Mouse (Mus musculus): ENCODE results near the gene Naglu.

DNA sequence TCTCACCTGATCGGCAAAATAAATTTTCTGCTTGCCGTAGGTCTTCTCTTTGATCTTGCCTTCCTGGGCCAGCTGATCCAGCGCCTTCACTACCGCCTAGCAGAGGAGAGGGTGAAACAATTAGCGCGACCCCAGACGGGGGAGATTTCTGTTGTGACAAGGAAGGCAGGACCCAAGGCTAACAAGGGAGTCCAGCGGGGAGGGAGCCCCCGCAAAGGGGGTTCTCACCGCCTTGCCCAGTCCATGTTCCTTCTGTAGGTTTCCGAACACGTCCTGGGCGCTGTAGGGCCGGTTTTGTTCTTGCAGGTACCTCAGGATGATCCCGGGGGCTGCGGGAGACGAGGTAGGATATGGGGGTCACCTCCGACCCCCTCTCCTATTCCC lies 25.1 kb downstream of the Naglu start:
- TF ChIP-seq POLR2A (IDR thresholded peaks at IDR 0.05; ENCODE audit: insufficient read depth, low read length) (no peak), EP300 (IDR thresholded peaks at IDR 0.05; ENCODE audit: insufficient read depth, low read depth, low read length) (no peak)

All from ES-Bruce4 (cell line).